Mouse (Mus musculus): ENCODE results near the gene Abi3bp. TPM values are rescaled to one million over a fixed set of nuclear protein-coding genes. Genes with fewer than 3 reads are reported as not detected.

Abi3bp gene
- total and polyA plus RNA-seq, 3 experiments, result 4.8 to 6.4 (median 5.6) TPM

GRCm38 (mm10) chr16:56483466-56483865 lies 5.8 kb downstream of the Abi3bp start:
- DNase-seq, result no peak
- H3K27ac ChIP-seq, result no peak overlapping the region
- 85% methylated on average over 10 of the region's 10 CpGs for WGBS
- no peaks in the 10 kb centered on the region for H3K27me3 ChIP-seq (ENCODE audit: control insufficient read depth, insufficient read depth, low read length)
- no peak overlapping the region for H3K9ac ChIP-seq (ENCODE audit: low read depth, low read length)
- no peaks in the 10 kb centered on the region for H3K36me3 ChIP-seq (ENCODE audit: control insufficient read depth, insufficient read depth, low read length)
- no peak for TF ChIP-seq CTCF (IDR thresholded peaks at IDR 0.05)
- TF ChIP-seq EP300 (IDR thresholded peaks at IDR 0.05; ENCODE audit: insufficient read depth, low read depth, low read length), result no peak
- no peak for TF ChIP-seq POLR2A (IDR thresholded peaks at IDR 0.05; ENCODE audit: insufficient read depth, low read depth, low read length)
- intact Hi-C loops (cut with DNase I), result no loop called here
- no peak overlapping the region for H3K4me3 ChIP-seq
- no peaks in the 10 kb centered on the region for H3K4me1 ChIP-seq (ENCODE audit: control insufficient read depth, insufficient read depth, low read length)
- H3K79me2 ChIP-seq (replicated peaks; ENCODE audit: control insufficient read depth, insufficient read depth, low read length), result no peaks in the 10 kb centered on the region

- Histone ChIP-seq H3K36me3 (ENCODE audit: control insufficient read depth, insufficient read depth, low read length) (no peaks in the 10 kb centered on the region), H3K9ac (ENCODE audit: low read depth, low read length) (no peak overlapping the region), H3K27ac (no peak overlapping the region), H3K4me3 (no peak overlapping the region), H3K79me2 (replicated peaks; ENCODE audit: control insufficient read depth, insufficient read depth, low read length) (no peaks in the 10 kb centered on the region), H3K27me3 (ENCODE audit: control insufficient read depth, insufficient read depth, low read length) (no peaks in the 10 kb centered on the region), H3K4me1 (ENCODE audit: control insufficient read depth, insufficient read depth, low read length) (no peaks in the 10 kb centered on the region)
- intact Hi-C loops (cut with DNase I), result loop anchor here (5.0 kb wide), 1 partner anchor 34 kb away; no protein-coding TSS in a partner anchor
- peak; percentile 26 to 60 for DNase-seq
- 9% methylated on average over 4 of the region's 4 CpGs for WGBS
- TF ChIP-seq EP300 (IDR thresholded peaks at IDR 0.05; ENCODE audit: insufficient read depth, low read depth, low read length), result no peak
- TF ChIP-seq POLR2A (IDR thresholded peaks at IDR 0.05; ENCODE audit: insufficient read depth, low read depth, low read length), result no peak
- TF ChIP-seq CTCF (IDR thresholded peaks at IDR 0.05), result no peak
Observed at GRCm38 (mm10) chr16:56486461-56486860, 8.8 kb downstream of the Abi3bp start.

DNA sequence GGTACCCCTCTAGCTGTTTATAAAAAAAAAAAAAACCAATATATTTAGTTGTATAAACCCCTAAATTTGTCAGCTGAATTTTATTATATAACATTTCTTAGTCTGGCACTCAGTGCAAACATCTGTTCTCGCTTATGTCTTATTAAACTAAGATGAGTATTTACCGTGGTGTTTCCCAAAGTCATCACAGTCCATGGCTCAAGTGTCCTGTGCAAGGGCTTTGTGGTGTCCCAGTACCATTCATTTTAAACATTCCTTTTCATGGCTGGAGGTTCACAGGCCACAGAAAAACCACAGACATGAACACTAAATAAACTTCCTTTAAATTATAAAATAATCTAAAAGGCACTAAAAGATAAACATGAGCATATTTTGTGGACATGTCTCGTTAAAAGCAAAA lies 13.2 kb downstream of the Abi3bp start:
- H3K4me3 ChIP-seq, result no peak overlapping the region
- DNase-seq, result no peak
- H3K27me3 ChIP-seq (ENCODE audit: control insufficient read depth, insufficient read depth, low read length), result no peaks in the 10 kb centered on the region
- TF ChIP-seq POLR2A (IDR thresholded peaks at IDR 0.05; ENCODE audit: insufficient read depth, low read depth, low read length), result no peak
- TF ChIP-seq EP300 (IDR thresholded peaks at IDR 0.05; ENCODE audit: insufficient read depth, low read depth, low read length), result no peak
- TF ChIP-seq CTCF (IDR thresholded peaks at IDR 0.05), result no peak
- intact Hi-C loops (cut with DNase I), result no loop called here
- H3K79me2 ChIP-seq (replicated peaks; ENCODE audit: control insufficient read depth, insufficient read depth, low read length), result no peaks in the 10 kb centered on the region
- peaks cover 1% of the 10 kb centered on the region for H3K4me1 ChIP-seq (ENCODE audit: control insufficient read depth, insufficient read depth, low read length)
- H3K9ac ChIP-seq (ENCODE audit: low read depth, low read length), result no peak overlapping the region
- no peaks in the 10 kb centered on the region for H3K36me3 ChIP-seq (ENCODE audit: control insufficient read depth, insufficient read depth, low read length)
- no peak overlapping the region for H3K27ac ChIP-seq
- WGBS, result 74% methylated on average over 3 of the region's 3 CpGs

- H3K36me3 ChIP-seq (ENCODE audit: control insufficient read depth, insufficient read depth, low read length), result no peaks in the 10 kb centered on the region
- H3K79me2 ChIP-seq (replicated peaks; ENCODE audit: control insufficient read depth, insufficient read depth, low read length), result no peaks in the 10 kb centered on the region
- peak overlapping the region; percentile 3; the same call in 1 of the 2 replicates for H3K27ac ChIP-seq
- intact Hi-C loops (cut with DNase I), result no loop called here
- H3K9ac ChIP-seq (ENCODE audit: low read depth, low read length), result no peak overlapping the region
- H3K4me1 ChIP-seq (ENCODE audit: control insufficient read depth, insufficient read depth, low read length), result peaks cover 1% of the 10 kb centered on the region
- TF ChIP-seq CTCF (IDR thresholded peaks at IDR 0.05) (no peak), POLR2A (IDR thresholded peaks at IDR 0.05; ENCODE audit: insufficient read depth, low read depth, low read length) (no peak), EP300 (IDR thresholded peaks at IDR 0.05; ENCODE audit: insufficient read depth, low read depth, low read length) (no peak)
- no peaks in the 10 kb centered on the region for H3K27me3 ChIP-seq (ENCODE audit: control insufficient read depth, insufficient read depth, low read length)
- no peak for DNase-seq
- 39% methylated on average over 4 of the region's 4 CpGs for WGBS
- no peak overlapping the region for H3K4me3 ChIP-seq
Observed at GRCm38 (mm10) chr16:56495266-56495665, 17.6 kb downstream of the Abi3bp start.

DNA sequence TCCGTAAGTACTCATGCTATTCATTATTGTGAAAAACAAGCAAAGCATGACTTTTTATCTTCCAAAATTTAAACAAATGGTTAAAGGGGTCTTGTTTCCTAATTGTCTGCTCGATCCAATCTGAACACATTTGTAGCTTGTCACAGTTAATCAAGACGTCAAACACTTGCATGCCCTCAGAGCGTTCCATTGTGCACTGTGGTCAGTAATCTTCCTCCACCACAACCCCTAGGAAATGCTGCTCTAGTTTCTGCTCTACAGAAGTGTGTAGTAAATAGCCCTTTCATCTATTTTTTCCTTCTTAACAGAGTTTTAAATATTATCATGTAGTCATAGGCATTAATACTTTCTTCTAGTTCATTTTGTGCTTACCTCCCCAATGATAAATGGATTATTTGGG lies 19.1 kb downstream of the Abi3bp start:
- Histone ChIP-seq H3K79me2 (replicated peaks; ENCODE audit: control insufficient read depth, insufficient read depth, low read length) (no peaks in the 10 kb centered on the region), H3K27ac (no peak overlapping the region), H3K4me3 (no peak overlapping the region), H3K4me1 (ENCODE audit: control insufficient read depth, insufficient read depth, low read length) (peaks cover 4% of the 10 kb centered on the region), H3K36me3 (ENCODE audit: control insufficient read depth, insufficient read depth, low read length) (no peaks in the 10 kb centered on the region), H3K9ac (ENCODE audit: low read depth, low read length) (no peak overlapping the region), H3K27me3 (ENCODE audit: control insufficient read depth, insufficient read depth, low read length) (no peaks in the 10 kb centered on the region)
- 69% methylated on average over 4 of the region's 4 CpGs for WGBS
- DNase-seq, result no peak
- intact Hi-C loops (cut with DNase I), result no loop called here
- TF ChIP-seq CTCF (IDR thresholded peaks at IDR 0.05) (no peak), POLR2A (IDR thresholded peaks at IDR 0.05; ENCODE audit: insufficient read depth, low read depth, low read length) (no peak), EP300 (IDR thresholded peaks at IDR 0.05; ENCODE audit: insufficient read depth, low read depth, low read length) (no peak)

- H3K27ac ChIP-seq, result no peak overlapping the region
- TF ChIP-seq EP300 (IDR thresholded peaks at IDR 0.05; ENCODE audit: insufficient read depth, low read depth, low read length) (no peak), POLR2A (IDR thresholded peaks at IDR 0.05; ENCODE audit: insufficient read depth, low read depth, low read length) (no peak), CTCF (IDR thresholded peaks at IDR 0.05) (no peak)
- no peaks in the 10 kb centered on the region for H3K79me2 ChIP-seq (replicated peaks; ENCODE audit: control insufficient read depth, insufficient read depth, low read length)
- no peaks in the 10 kb centered on the region for H3K36me3 ChIP-seq (ENCODE audit: control insufficient read depth, insufficient read depth, low read length)
- intact Hi-C loops (cut with DNase I), result no loop called here
- DNase-seq, result no peak
- H3K4me3 ChIP-seq, result no peak overlapping the region
- H3K27me3 ChIP-seq (ENCODE audit: control insufficient read depth, insufficient read depth, low read length), result no peaks in the 10 kb centered on the region
- H3K9ac ChIP-seq (ENCODE audit: low read depth, low read length), result no peak overlapping the region
- H3K4me1 ChIP-seq (ENCODE audit: control insufficient read depth, insufficient read depth, low read length), result peaks cover 7% of the 10 kb centered on the region
- 43% methylated on average over 1 of the region's 1 CpGs for WGBS
Observed at GRCm38 (mm10) chr16:56498680-56499079, 21.0 kb downstream of the Abi3bp start.
